Mouse (Mus musculus): ENCODE data around the gene Ankfy1. TPM values are rescaled to one million over a fixed set of nuclear protein-coding genes. Genes with fewer than 3 reads are reported as not detected.
A peak's percentile ranks its signal among the peaks of the same experiment; 100 is the strongest.
"Not testable (repeated sequence)": the region's sequence is repeated elsewhere in the genome, so short reads cannot be mapped to it uniquely, and the experiment has no call there.

Gene Ankfy1
- total RNA-seq, 2 experiments from 2014 or later = 21.4 to 21.9 TPM

- intact Hi-C loops (cut with DNase I); DNase-seq: not testable (repeated sequence)
Observed at GRCm38 (mm10) chr11:72705111-72705510, 15.3 kb downstream of the Ankfy1 start.

GRCm38 (mm10) chr11:72712721-72713120, 22.9 kb downstream of the Ankfy1 start:
- intact Hi-C loops (cut with DNase I) = loop anchor here (5.0 kb wide), 1 partner anchor 275 kb away; the partner anchor contains the start of gene Ggt6
- DNase-seq = no peak

DNA sequence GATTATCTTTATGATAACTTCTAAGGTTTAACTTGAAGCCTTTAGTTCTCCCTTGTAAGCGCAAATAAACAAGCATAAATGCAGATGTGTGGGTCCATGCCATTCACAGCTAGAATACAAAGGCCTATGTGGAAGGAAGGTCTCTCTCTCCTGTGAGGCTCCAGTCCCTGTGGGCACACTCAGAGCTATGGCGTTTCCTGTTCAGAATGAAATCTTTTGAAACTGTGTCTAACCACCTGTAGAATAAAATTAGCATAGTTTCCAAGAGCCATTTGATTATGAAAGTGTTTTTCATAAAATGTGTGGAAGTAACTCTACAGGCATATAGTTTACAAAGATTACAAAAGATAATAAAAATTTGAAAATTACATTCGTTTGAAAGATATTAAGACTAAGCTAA, 28.4 kb downstream of the Ankfy1 start:
- intact Hi-C loops (cut with DNase I) = loop anchor here (5.0 kb wide), 1 partner anchor 56 kb away; no protein-coding TSS in a partner anchor
- no peak for DNase-seq

GRCm38 (mm10) chr11:72723165-72723564, 33.4 kb downstream of the Ankfy1 start:
- no peak for DNase-seq
- intact Hi-C loops (cut with DNase I) = loop anchor here (10.0 kb wide), 1 partner anchor 368 kb away; no protein-coding TSS in a partner anchor

GRCm38 (mm10) chr11:72723871-72724270, 34.1 kb downstream of the Ankfy1 start:
- DNase-seq = peak in 1 of 2 experiments; percentile 27

DNA sequence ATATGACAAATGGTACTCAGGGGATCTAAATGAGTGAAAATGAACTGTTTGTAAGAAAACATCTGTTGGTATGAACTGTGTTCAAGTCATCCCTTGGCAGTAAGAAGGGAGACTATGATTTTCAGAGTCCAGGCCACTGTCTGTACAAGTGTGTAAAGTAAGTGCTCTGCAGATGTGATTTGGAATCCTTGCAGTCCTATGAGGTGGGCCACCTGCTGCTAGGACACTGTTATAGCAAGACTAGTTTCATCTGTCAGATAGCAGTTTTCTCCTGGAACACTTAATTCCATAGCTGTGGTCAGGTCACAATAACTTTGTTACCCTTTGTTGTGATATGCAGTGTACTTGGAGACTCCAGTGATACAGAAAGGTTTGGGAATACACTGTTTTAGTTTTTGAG, 36.2 kb downstream of the Ankfy1 start:
- peak; percentile 13 to 14 for DNase-seq
- intact Hi-C loops (cut with DNase I) = loop anchor here (10.0 kb wide), 1 partner anchor 371 kb away; no protein-coding TSS in a partner anchor

More at GRCm38 (mm10) chr11:72723871-72724270, 34.1 kb downstream of the Ankfy1 start:
- intact Hi-C loops (cut with DNase I) = loop anchor here (1.0 to 10.0 kb wide), 2 partner anchors 151 to 369 kb away; no protein-coding TSS in a partner anchor

DNA sequence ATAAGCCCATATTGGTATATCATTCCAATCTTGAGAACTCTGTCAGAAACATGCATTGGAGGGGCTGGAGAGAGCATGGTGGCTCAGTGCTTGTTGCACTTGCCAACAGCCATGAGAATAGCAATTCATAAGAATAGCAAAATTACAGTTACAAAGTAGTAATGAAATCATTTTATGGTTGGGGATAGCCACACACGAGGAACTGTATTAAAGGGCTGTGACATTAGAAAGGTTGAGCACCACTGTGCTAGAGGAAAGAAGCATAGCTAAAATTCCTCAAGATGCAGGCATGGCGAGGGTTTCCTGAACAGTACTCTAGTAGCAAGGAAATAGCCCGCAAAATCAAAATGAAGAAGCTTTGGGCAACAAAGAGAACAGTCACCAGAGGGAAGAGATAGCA, 43.9 kb downstream of the Ankfy1 start:
- DNase-seq = no peak
- intact Hi-C loops (cut with DNase I) = no loop called here

- DNase-seq = peak in 1 of 2 experiments; percentile 6
- intact Hi-C loops (cut with DNase I) = no loop called here
Observed at GRCm38 (mm10) chr11:72734840-72735518, 45.2 kb downstream of the Ankfy1 start.

GRCm38 (mm10) chr11:72735519-72735860, 45.7 kb downstream of the Ankfy1 start:
- intact Hi-C loops (cut with DNase I) = no loop called here

DNA sequence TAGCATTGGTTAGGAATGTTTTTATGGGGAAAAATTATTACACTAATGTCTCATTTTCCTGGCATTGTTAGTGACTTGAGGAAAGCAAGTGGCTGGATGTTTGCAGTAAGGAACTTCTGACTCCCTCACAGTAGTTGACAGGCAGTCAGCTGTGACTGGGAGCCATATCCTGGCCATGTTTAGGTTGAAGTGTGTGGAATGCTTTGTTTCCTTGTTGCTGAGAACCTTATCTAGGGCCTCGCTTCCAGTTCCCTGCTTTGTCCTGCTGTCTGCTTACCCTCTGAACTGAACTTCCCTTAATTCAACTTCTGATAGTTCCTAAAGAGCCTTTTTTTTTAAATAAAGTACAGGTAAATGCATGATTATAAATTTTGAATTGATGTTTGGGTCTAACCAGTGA, 46.5 kb downstream of the Ankfy1 start:
- no peak for DNase-seq
- intact Hi-C loops (cut with DNase I) = no loop called here

More at GRCm38 (mm10) chr11:72735519-72735860, 45.7 kb downstream of the Ankfy1 start:
- DNase-seq = no peak

GRCm38 (mm10) chr11:72737517-72737916, 47.7 kb downstream of the Ankfy1 start:
- DNase-seq; intact Hi-C loops (cut with DNase I): not testable (repeated sequence)

DNA sequence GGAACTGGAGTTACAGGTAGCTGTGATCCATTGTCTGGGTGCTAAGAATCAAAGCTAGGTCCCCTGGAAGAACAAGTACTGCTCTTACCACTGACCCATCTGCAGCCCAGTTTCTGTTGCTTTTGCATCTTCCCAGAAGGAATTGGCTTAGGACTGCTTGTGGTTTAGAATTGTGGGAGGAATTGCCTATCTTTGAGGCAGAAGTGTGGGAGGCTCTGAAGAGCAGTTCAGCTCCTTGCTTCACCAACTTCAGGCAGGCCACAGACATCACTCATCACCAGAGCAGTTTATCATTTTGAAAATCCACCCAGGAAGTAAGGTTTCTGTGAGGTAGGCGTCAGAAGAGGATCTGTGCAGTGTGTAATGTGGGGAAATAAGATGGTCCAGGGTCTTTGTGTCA, 49.2 kb downstream of the Ankfy1 start:
- no peak for DNase-seq
- intact Hi-C loops (cut with DNase I) = no loop called here

DNA sequence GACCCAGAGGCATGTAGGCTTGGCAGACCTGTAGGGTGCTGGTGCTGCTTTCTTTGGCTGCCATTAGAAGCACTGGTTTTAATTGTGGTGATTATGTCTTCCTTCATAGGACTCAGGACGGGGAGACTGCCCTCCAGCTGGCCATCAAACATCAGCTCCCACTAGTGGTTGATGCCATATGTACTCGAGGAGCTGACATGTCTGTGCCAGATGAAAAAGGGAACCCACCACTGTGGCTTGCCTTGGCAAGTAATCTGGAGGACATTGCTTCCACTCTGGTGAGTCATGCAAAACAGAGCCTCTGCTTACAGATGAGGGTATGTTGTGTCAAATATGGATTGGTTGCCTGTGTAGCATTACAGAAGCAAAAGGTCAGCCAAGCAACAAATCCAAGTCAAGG, 62.1 kb downstream of the Ankfy1 start:
- intact Hi-C loops (cut with DNase I) = no loop called here
- no peak for DNase-seq

DNA sequence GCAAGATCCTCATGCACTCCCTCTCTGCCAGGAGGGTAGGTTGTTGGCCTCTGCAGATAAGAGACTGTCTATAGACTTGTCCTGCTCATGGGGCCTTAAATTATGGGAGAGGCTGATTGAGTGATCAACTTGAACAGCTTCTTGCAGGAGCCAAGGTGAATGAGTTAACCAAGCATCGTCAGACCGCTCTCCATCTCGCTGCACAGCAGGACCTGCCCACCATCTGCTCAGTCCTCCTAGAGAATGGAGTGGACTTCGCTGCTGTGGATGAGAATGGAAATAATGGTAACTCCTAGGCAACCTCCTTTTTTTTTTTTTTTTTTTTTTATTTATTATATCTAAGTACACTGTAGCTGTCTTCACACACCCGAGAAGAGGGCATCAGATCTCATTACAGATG, 68.5 kb downstream of the Ankfy1 start:
- intact Hi-C loops (cut with DNase I) = no loop called here

DNA sequence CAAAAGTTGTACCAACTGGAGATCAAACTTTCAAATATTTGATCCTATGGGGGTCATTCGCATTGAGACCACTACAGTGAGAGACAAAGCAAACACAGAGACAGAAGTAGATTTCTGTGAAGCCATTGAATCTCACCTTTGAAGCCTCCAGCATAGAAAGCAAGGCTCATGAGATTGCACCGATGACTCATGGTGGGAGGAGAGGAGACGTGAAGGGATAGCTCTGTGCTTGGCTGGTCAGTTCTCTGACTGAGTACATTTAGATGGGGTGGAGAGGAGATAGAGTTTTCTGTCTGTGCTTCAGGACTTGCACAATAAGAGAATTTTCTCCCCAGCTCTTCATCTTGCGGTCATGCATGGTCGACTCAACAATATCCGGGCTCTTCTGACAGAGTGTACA, 69.8 kb downstream of the Ankfy1 start:
- intact Hi-C loops (cut with DNase I) = no loop called here
- DNase-seq = no peak

More for the DNA sequence above, 68.5 kb downstream of the Ankfy1 start:
- no peak for DNase-seq

DNA sequence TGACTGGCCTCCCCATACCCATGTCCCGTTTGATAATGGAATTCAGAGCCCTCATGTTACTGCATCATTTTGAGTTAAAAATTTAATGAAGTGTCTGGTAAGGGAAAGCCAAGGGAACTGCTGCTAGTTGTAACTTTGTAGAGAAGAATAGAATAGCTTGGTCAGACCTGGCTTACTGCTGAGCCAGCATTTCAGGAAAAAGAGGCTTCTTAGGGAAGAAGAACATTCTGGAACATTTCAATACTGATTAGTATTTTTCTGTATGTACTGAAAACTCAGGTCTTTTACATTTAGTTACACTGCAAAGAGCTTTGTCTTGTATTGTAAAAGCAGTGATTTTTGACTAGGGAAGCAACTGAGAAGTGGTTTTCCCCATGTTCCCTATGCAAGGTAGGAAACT, 71.0 kb downstream of the Ankfy1 start:
- no peak for DNase-seq
- intact Hi-C loops (cut with DNase I) = no loop called here

DNA sequence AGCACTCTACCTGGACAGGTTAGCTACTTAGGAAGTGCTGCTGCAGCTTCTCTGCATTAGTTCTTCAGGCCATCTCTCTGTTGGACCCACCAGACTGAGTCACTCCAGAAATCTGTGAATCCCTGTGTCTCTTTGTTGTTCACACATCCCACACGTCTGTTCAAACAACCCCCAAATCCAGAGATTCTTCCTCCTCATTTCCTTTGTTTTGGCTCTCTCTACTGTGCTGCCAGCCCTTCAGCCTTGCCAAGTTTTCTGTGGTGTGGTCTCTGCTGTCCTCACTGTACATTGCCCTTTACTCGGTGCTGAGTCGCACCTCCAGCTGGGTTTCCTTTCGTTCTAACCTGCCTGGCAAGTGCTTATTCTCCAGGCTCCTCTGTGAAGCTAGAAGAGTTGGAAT, 74.5 kb downstream of the Ankfy1 start:
- intact Hi-C loops (cut with DNase I) = no loop called here
- no peak for DNase-seq

- no peak for DNase-seq
- intact Hi-C loops (cut with DNase I) = no loop called here
Observed at GRCm38 (mm10) chr11:72767716-72768115, 77.9 kb downstream of the Ankfy1 start.

DNA sequence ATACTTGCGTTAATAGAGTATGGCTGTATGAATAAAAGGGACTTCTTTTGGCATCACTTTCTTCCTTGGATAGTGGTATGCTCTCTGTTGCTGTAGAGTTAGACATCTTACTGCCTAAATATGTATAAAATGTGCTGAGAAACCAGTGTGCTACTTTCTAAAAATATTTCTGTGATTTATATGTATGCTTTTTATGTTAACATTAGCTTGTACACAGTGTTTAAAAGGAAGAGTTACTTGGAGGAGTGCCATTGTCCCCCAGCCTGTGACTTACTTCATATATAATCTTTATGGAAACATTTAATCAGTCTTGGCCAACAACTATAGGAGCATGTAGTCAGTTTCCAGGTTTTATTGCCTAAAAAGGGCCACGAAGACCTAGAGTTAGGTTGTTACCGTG, 79.3 kb downstream of the Ankfy1 start:
- no peak for DNase-seq
- intact Hi-C loops (cut with DNase I) = no loop called here

DNA sequence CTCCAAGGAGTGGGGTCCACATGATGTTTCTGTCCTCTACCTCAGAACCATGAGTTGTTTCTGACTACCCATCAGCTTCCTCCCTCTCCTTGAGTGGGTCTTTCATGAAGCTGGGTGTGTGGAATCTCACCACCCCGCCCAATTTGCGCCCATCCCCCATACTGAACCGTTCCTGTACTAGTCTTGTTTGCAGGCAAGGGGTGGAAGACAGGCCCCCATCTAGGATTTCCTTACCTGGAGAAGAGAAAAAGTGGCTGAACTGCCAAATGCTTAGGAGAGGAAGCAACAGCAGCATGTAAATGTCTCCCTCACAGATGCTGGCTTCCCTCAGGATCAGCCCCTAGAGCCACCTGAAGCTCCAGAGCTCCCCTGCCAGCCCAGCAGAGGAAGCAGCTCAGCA, 80.5 kb downstream of the Ankfy1 start:
- intact Hi-C loops (cut with DNase I) = no loop called here
- DNase-seq = no peak

- DNase-seq = no peak
- intact Hi-C loops (cut with DNase I) = no loop called here
Observed at GRCm38 (mm10) chr11:72770816-72771215, 81.0 kb downstream of the Ankfy1 start.

- intact Hi-C loops (cut with DNase I) = no loop called here
Observed at GRCm38 (mm10) chr11:72771461-72771860, 81.7 kb downstream of the Ankfy1 start.

More at GRCm38 (mm10) chr11:72771461-72771860, 81.7 kb downstream of the Ankfy1 start:
- DNase-seq = no peak
